Mouse (Mus musculus) heart, postnatal 0 days (tissue): ENCODE results near the gene Aldh1l1.

Experiments used
- CTCF ChIP-seq: IDR thresholded peaks from 2 replicates; pipeline ENCODE4 v1.5.1; 2016; ENCODE audit warnings: antibody characterized with exemption, control low read depth, low read depth
- EP300 ChIP-seq: IDR thresholded peaks from 2 replicates; pipeline ENCODE4 v1.6.1; 2016; ENCODE audit warnings: antibody characterized with exemption, low read depth

DNA sequence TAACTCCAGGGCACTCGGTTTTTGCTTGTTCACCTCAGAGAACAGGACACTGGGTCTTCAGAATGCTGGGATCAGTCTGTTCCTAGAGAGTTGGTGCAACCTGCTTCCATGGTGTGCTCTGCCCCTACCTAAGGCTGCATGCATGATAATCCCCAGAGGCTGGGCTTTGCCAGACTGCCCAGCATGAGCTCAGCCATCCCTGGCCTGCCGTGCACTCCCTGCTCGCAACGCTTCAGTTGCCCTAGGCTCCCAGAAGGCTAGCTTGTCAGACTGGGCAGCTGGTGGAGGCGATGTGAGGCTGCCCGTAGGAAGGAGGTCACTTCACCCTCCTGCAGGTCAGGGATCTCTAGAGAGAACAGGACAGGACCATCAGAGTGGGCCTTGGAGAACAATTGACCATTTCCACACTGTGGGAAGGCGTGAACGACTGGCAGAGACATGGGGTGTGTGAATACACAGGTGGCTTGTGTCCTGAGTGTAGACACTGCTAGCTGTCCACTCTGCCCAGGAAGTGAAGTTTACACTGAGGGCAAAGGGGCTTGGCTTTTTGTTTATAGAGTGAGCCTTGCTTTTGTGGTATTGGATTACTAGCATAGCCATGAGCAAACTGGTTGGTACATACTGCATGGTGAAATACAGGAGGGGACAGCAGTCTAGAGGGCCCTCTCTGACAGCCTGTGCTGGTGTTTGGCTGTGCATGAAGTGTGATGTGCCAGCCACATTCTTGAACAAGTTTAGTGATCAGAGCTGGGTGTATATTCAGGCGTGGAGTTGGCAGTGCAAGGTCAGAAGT is 134.8 kb downstream of the Aldh1l1 start:
- TF ChIP-seq CTCF (no peak), EP300 (no peak)
